Mouse (Mus musculus) heart, embryonic 13.5 days (tissue): ENCODE measurements around the gene Fam186a. TPM values are rescaled to one million over a fixed set of nuclear protein-coding genes. Genes with fewer than 3 reads are reported as not detected.
"Not testable (repeated sequence)": the region's sequence is repeated elsewhere in the genome, so short reads cannot be mapped to it uniquely, and the experiment has no call there.

ENCODE experiments used
- ATAC-seq: fragments of 200-750 bp; cut with Nextera tagmentation; 2 replicates; pipeline ENCODE4 v1.8.0; 2017; ENCODE audit warnings: moderate TSS enrichment; ENCODE audit not compliant: insufficient number of reproducible peaks, low FRiP score, low TSS enrichment; ENCODE audit errors: extremely low read depth
- H3K27ac ChIP-seq: fragments of 300-500 bp; sonication (generic); replicated peaks from 2 replicates; pipeline ENCODE4 v1.5.1; 2015; ENCODE audit warnings: moderate library complexity, mild to moderate bottlenecking, inconsistent platforms
- H3K27me3 ChIP-seq: fragments of 300-500 bp; sonication (generic); replicated peaks from 2 replicates; pipeline ENCODE4 v1.6.1; 2015; ENCODE audit warnings: mild to moderate bottlenecking, inconsistent platforms
- H3K36me3 ChIP-seq: fragments of 300-500 bp; sonication (generic); 2 replicates; pipeline ENCODE4 v1.6.1; 2015; ENCODE audit warnings: mild to moderate bottlenecking, inconsistent platforms
- H3K4me1 ChIP-seq: fragments of 300-500 bp; sonication (generic); 2 replicates; pipeline ENCODE4 v1.6.1; 2015; ENCODE audit warnings: inconsistent platforms
- H3K4me2 ChIP-seq: fragments of 300-500 bp; sonication (generic); 2 replicates; pipeline ENCODE4 v1.6.1; 2015; ENCODE audit warnings: inconsistent platforms, mild to moderate bottlenecking, moderate library complexity
- H3K4me3 ChIP-seq: fragments of 300-500 bp; sonication (generic); 2 replicates; pipeline ENCODE4 v1.5.1; 2015; ENCODE audit warnings: moderate library complexity, mild to moderate bottlenecking, inconsistent platforms
- H3K9ac ChIP-seq: fragments of 300-500 bp; sonication (generic); 2 replicates; pipeline ENCODE4 v1.6.1; 2015; ENCODE audit warnings: inconsistent platforms, mild to moderate bottlenecking, moderate library complexity
- H3K9me3 ChIP-seq: fragments of 300-500 bp; sonication (generic); 2 replicates; pipeline ENCODE4 v1.6.1; 2016; ENCODE audit warnings: inconsistent platforms
- WGBS: fragments of 180-500 bp; shearing (Covaris S2); methylation state at CpG from one replicate; pipeline ENCODE4 v1.1.7; 2015; ENCODE audit warnings: mixed read lengths; 5-methylcytosine and 5-hydroxymethylcytosine counted together
- polyA plus RNA-seq: library from polyadenylated mRNA; unstranded; fragments of >200 nt; fragmentation: Nextera tagmentation; extraction: Ambion mirVana; gene quantifications from 2 replicates; pipeline ENCODE4 v1.2.1, GENCODE M21; 2015

The Fam186a gene
- polyA plus RNA-seq, 1 experiment from 2014 or later: not detected

DNA sequence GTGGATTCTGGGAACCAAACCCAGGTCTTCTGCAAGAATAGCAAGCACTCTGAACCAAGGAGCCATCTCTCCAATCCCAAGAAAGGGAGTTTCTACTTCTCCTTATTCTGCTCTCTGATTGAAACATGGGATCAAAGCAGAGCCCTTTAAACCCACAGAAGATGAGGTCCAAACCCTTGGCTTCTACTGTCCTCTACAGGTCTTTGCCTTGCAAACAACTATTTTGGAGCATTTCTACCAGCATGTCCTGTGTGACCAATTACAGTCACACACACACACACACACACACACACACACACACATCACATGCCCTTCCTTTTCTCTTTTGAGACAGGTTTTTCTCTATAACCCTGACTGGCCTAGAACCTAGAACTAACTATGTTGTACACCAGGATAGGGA, 70.2 kb downstream of the Fam186a start:
- H3K27me3 ChIP-seq: no peaks in the 10 kb centered on the region
- no peak for ATAC-seq
- no peak overlapping the region for H3K4me2 ChIP-seq
- H3K36me3 ChIP-seq: no peaks in the 10 kb centered on the region
- H3K27ac ChIP-seq: no peak overlapping the region
- H3K9ac ChIP-seq: no peak overlapping the region
- H3K4me1 ChIP-seq: peaks cover 8% of the 10 kb centered on the region
- no peak overlapping the region for H3K4me3 ChIP-seq
- no peaks in the 10 kb centered on the region for H3K9me3 ChIP-seq

GRCm38 (mm10) chr15:99891355-99891754, 75.5 kb downstream of the Fam186a start:
- no peak overlapping the region for H3K4me2 ChIP-seq
- H3K27ac ChIP-seq: no peak overlapping the region
- no peaks in the 10 kb centered on the region for H3K27me3 ChIP-seq
- no peaks in the 10 kb centered on the region for H3K9me3 ChIP-seq
- no peak overlapping the region for H3K4me3 ChIP-seq
- H3K4me1 ChIP-seq: peaks cover 17% of the 10 kb centered on the region
- ATAC-seq: no peak
- H3K36me3 ChIP-seq: no peaks in the 10 kb centered on the region
- no peak overlapping the region for H3K9ac ChIP-seq
- WGBS: 57% methylated on average over 2 of the region's 3 CpGs

DNA sequence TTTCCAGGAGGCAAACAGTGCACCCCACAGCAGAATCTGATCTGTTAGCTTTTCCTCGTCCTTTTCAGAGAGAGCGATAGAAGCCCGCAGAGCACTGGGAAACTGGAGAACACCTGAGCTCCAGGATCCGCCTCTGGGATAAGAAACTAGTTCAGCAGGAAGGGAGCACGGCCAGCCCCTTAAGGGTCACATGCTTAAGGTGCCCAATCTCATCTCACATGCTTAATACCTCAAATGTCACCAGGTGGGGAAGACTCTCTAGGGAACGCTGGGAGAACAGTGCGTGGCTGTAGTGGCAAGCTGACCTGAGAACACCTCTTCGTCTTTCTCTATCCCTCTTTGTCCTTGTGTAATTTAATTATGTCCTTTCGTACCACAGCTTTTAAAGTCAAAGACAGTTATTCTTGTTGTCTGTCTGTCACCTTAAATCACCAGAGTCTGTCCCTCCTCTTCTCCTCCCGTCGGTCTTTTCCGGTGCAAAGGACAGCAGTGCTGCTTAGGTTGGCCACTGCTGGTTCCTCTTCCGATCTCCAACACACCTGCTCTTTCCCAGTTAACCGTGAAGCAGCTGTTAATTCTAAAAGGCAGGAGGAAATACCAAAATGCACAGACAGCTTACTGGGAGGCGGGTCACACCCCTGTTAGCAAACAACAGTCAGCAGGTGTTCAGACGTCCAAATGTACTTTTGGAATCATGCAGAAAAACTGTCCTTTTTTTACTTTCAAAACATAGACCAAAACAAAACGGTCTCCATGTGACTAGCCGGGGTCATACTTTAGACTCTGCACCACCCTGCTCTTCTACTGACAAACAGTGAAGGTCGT, 76.2 kb downstream of the Fam186a start:
- H3K27ac ChIP-seq: no peak overlapping the region

GRCm38 (mm10) chr15:99889275-99889874, 77.5 kb downstream of the Fam186a start:
- H3K4me1 ChIP-seq: peaks cover 17% of the 10 kb centered on the region
- no peak overlapping the region for H3K9ac ChIP-seq
- 45% methylated on average over 8 of the region's 8 CpGs for WGBS
- no peaks in the 10 kb centered on the region for H3K27me3 ChIP-seq
- no peaks in the 10 kb centered on the region for H3K36me3 ChIP-seq
- H3K9me3 ChIP-seq: no peaks in the 10 kb centered on the region
- no peak for ATAC-seq
- H3K4me2 ChIP-seq: peak overlapping the region; percentile 7; the same call in 1 of the 2 replicates
- H3K4me3 ChIP-seq: no peak overlapping the region
- H3K27ac ChIP-seq: peak overlapping the region; percentile 32; the same call in 1 of the 2 replicates

More for the DNA sequence above, 76.2 kb downstream of the Fam186a start:
- Histone ChIP-seq H3K4me3 (no peak overlapping the region), H3K9me3 (no peaks in the 10 kb centered on the region), H3K27me3 (no peaks in the 10 kb centered on the region), H3K4me2 (peak overlapping the region; percentile 43), H3K36me3 (no peaks in the 10 kb centered on the region), H3K9ac (0 out of 2 replicates have a peak overlapping the region, but pooled peaks have one; percentile 11), H3K4me1 (peaks cover 17% of the 10 kb centered on the region)
- ATAC-seq: no peak
- 41% methylated on average over 19 of the region's 19 CpGs for WGBS

- H3K4me2 ChIP-seq, H3K27ac ChIP-seq, H3K36me3 ChIP-seq, H3K9me3 ChIP-seq, ATAC-seq, H3K27me3 ChIP-seq, H3K9ac ChIP-seq, H3K4me3 ChIP-seq: not testable (repeated sequence)
- H3K4me1 ChIP-seq: peaks cover 20% of the 10 kb centered on the region
- WGBS: 90% methylated on average over 2 of the region's 2 CpGs
Observed at GRCm38 (mm10) chr15:99887130-99887529, 79.7 kb downstream of the Fam186a start.

DNA sequence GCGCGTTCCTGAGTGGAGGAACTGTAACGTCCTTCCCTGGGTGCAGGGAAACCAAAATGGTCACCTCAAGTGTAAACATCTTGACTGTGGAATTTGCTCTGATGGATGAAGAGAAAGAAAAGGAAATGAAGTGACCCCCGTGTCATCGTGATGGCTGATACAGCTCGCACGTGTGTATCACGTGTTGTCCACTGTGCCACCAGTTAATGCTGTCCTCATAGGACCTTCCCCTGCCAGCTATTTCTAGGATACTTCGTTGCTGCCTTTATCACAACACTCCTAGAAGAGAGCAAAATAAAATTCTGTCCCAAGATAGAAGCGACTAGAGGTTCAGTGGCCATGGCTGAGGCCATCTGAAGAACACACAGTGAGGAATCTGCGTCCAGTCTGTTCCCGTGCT, 82.8 kb downstream of the Fam186a start:
- Histone ChIP-seq H3K4me1 (0 out of 2 replicates have a peak, but pooled peaks cover 3% of the 10 kb centered on the region), H3K27me3 (no peaks in the 10 kb centered on the region), H3K9ac (no peak overlapping the region), H3K4me3 (no peak overlapping the region), H3K36me3 (no peaks in the 10 kb centered on the region), H3K9me3 (no peaks in the 10 kb centered on the region), H3K27ac (no peak overlapping the region), H3K4me2 (no peak overlapping the region)
- no peak for ATAC-seq
- 62% methylated on average over 12 of the region's 12 CpGs for WGBS

- no peak overlapping the region for H3K9ac ChIP-seq
- H3K27ac ChIP-seq: no peak overlapping the region
- ATAC-seq: no peak
- H3K36me3 ChIP-seq: no peaks in the 10 kb centered on the region
- no peak overlapping the region for H3K4me3 ChIP-seq
- 81% methylated on average over 5 of the region's 5 CpGs for WGBS
- H3K4me1 ChIP-seq: peaks cover 14% of the 10 kb centered on the region
- no peak overlapping the region for H3K4me2 ChIP-seq
- H3K27me3 ChIP-seq: no peaks in the 10 kb centered on the region
- no peaks in the 10 kb centered on the region for H3K9me3 ChIP-seq
Observed at GRCm38 (mm10) chr15:99878541-99878940, 88.3 kb downstream of the Fam186a start.

GRCm38 (mm10) chr15:99875334-99875869, 91.5 kb downstream of the Fam186a start, which contains the start of gene Lima1:
Lima1 (minus strand) TSS chr15:99875456.
- peak within 1 kb of the TSS; percentile 100 for H3K4me2 ChIP-seq
- peaks cover 14% of the 10 kb centered on the region for H3K4me1 ChIP-seq
- H3K9me3 ChIP-seq: no peaks in the 10 kb centered on the region
- peak within 1 kb of the TSS; percentile 89 for H3K9ac ChIP-seq
- ATAC-seq: peak; percentile 88
- under 1% methylated on average over 38 of the region's 38 CpGs for WGBS
- no peaks in the 10 kb centered on the region for H3K36me3 ChIP-seq
- no peaks in the 10 kb centered on the region for H3K27me3 ChIP-seq
- peak within 1 kb of the TSS; percentile 86 for H3K4me3 ChIP-seq
- peak within 1 kb of the TSS; percentile 77 for H3K27ac ChIP-seq

GRCm38 (mm10) chr15:99874612-99875333, 92.1 kb downstream of the Fam186a start:
- H3K27ac ChIP-seq: peak overlapping the region; percentile 77
- H3K9me3 ChIP-seq: no peaks in the 10 kb centered on the region
- no peaks in the 10 kb centered on the region for H3K36me3 ChIP-seq
- ATAC-seq: peak; percentile 59
- peak overlapping the region; percentile 86 for H3K4me3 ChIP-seq
- H3K4me2 ChIP-seq: peak overlapping the region; percentile 100
- 5% methylated on average over 30 of the region's 30 CpGs for WGBS
- H3K27me3 ChIP-seq: no peaks in the 10 kb centered on the region
- H3K4me1 ChIP-seq: peaks cover 14% of the 10 kb centered on the region
- H3K9ac ChIP-seq: peak overlapping the region; percentile 89

DNA sequence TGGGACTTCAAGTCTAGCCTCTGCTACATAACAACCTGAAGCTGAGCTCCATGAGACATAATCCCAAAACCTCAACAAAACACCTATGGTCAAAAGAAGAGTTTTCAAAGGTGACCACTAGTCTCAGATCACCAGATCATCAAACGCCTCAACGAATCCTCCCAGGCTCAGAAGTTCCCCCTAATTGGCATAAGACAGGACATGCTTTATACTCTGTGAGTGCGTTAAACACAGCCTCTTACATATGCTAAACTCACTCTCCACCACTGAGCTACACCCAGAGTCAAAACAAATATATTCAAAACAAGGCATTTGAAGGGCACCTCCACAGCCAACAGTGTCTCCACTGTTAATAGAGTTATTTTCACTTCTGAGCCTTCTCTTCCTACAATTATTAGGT, 94.3 kb downstream of the Fam186a start:
- H3K9ac ChIP-seq: no peak overlapping the region
- no peaks in the 10 kb centered on the region for H3K27me3 ChIP-seq
- H3K4me3 ChIP-seq: no peak overlapping the region
- 83% methylated on average over 3 of the region's 3 CpGs for WGBS
- H3K4me2 ChIP-seq: no peak overlapping the region
- no peaks in the 10 kb centered on the region for H3K36me3 ChIP-seq
- no peaks in the 10 kb centered on the region for H3K9me3 ChIP-seq
- H3K4me1 ChIP-seq: peaks cover 14% of the 10 kb centered on the region
- H3K27ac ChIP-seq: no peak overlapping the region
- no peak for ATAC-seq
